Mouse (Mus musculus): ENCODE results near the gene Fgfr2. TPM values are rescaled to one million over a fixed set of nuclear protein-coding genes. Genes with fewer than 3 reads are reported as not detected.

Gene Fgfr2
- total RNA-seq, 4 experiments from 2014 or later: 1.1 to 1.9 (median 1.4) TPM

DNA sequence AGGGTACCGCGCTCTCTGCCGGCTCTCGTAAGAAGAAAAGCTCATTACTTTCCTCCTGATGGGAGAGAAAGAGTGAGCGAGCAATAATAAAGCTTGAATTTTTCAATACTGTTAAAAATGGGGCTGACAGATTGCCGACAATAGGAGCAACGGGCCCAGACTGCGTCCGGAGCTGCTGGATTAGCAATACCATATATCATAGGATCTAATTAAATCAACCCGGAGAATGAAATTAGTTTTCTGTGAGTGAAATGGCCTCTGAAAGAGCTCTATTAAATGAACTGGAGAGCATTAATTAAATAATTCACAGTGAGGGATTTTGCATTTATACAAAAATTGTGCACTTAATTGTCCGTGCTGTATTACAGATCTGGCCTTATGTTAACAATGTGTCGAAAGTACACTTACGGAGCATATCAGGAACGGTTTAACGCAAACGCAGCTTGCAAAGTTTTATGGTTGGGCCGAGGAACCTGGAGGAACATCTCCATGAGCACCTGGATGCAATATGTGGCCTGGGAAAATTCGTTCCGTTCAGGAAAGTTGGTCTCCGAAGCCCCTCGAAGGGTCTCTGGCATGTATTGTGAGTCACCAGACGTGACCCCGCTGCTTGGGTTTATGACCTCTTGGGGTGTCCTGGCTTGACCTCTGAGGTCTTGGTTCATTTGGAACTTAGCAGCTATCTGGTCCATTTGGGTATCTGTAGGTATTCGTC is 1344.7 kb downstream of the Fgfr2 start:
- no peak for DNase-seq (ENCODE audit: low spot score)

DNA sequence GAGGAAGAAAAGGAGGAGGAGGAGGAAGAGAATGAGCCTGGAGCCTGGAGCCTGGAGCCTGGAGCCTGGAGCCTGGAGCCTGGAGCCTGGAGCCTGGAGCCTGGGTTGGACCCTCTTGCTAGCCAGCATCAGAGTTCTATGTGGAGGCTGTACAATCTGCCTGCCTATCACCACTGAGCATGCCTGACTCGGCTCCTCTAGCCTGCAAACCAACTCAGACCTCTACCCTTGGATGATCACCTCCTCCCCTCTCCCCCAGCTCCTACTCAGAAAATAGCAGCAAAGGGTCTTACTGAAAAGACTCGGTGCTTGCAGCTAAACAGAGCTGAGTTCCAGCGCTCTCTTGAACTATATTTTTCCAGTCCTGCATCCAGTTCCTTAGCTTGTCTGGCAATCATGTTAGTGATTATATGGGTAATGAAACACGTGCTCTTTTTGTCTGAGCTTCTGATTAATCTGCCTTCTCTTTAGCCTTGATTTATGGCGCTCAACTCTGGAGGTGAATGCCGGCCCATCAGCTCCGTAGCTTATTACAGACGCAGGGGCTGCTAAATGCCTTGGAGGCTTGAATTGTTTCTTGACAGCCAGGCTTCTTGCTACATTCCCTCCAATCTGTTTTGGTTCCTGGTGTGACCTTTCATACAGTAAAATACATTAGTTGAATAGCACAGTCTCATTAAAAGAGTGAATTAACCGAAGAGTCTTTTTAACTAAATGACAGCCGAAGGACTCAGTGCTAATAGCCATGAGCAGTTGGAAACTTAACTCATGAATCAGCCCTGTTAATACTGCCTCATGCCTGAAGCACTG is 1345.5 kb downstream of the Fgfr2 start:
- DNase-seq (ENCODE audit: low spot score): no peak

DNA sequence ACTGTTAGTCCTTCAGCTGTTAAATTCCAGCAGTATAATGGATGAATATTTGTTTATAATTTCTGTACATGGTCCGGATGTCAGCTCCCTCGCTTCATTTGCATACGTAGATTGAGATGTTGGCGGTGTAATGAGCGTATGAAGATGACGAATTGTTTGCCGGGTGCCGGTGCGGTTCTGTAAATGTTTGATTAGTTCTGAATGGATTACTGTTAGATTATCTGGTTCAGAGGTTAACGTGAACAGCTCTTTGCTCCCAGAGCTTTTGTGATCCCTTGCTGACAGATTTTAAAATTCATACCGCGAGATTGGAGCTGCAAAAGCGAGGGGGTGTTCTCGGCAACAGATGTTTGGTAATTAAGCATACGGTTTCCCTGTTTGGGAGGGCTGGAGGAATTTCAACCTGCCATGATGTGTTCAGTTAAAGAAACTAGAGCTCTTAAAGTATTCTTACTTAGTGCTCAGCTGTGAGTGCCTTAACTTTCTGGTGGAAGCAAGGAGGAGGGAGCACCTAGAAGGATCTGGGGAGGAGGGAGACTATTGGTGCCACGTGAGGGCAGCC is 1346.9 kb downstream of the Fgfr2 start:
- no peak for DNase-seq (ENCODE audit: low spot score)

DNA sequence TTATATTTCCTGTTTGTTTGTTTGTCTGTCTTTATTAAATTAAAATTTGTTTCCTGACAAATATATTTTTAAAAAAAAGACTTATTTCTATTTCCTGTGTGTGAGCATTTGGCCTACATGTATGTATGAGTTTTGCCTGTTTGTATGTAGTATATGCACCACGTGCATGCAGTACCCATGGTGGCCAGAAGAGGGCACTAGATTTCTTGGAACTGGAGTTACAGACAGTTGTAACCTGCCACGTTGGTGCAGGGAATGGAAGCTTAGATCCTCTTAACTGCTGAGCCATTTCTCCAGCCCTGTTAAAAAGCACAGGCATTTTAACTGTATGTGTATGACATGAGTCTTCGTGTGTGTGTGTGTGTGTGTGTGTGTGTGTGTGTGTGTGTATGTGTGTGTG is 1365.2 kb downstream of the Fgfr2 start:
- no peak for DNase-seq (ENCODE audit: low spot score)

DNA sequence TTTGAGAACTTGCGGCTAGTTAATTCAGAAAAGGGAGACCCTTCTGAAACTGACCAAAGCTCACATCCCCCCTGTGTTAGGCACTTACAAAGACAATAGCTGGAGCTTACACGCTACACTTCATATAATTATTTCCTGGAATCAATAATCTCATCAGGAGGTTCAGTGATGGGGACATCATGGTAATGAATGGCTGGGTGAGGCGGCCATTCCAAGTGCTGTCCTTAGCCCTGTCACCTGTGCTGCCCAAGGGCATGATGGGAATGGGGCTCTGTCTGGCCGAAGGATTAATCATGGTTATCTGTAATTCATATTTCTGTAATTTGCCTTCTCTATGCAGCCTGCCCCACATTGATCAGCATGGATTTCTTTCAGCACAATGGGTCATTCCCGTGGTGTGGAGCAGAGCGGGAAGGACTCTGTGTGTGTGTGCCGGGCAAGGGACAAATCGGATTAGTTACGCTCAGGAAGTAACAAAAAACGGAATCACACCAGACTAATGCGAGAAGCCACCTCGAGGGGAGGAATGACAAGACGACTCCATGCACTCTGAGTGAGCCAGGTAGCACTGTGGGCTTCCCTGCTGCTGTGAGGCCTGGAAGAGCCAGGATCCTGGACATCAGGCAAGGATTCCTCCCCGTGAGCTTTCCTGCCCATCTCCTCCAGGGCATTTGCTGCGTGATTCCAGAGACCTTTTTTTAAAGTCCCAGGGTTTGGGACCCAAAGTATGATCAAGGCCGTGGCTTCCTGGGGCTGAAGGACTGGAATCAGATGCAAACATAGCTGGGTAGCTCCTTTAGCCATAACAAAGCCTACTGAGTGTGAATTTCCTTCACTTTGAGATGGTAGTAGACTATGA is 1375.8 kb downstream of the Fgfr2 start:
- DNase-seq (ENCODE audit: low spot score): no peak

DNA sequence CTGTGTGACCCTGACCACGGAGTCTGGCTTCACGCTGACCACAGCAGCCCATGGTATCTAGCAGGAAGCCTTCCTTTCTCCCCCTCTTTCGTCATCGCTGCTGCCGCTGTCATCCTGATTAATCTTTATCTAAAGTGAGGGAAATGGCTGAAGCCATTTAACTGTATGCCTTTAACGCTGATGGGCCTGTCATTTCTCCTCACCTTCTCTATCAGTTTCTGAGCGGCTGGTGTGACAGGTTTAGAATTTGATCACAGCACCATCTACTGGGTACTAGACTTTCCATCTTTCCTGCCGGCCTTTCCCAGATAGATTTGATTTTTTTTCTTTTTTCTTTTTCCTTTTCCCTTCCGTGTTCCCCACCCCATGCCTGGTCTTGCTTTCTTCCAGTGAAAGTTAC is 1376.4 kb downstream of the Fgfr2 start:
- DNase-seq (ENCODE audit: low spot score): no peak

DNA sequence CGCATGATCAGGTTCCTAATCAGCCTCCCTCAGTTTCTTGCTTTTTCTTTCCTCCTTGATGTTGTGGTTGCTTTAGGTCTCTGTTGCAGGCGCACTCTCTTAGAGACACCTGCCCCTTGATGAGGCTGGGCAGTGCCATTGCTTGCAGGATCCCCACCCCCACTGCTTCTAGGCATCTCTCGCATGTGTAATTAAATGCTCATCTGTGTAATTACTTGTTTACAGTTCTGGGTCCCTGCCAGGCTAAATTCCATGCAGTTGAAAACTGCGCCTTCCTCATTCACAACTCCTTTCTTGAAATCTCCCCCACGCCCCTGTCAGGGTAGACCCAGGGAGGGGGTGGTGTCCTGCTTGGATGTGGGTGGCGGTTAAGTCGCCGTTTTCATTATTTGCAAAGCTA is 1380.0 kb downstream of the Fgfr2 start:
- no peak for DNase-seq (ENCODE audit: low spot score)

DNA sequence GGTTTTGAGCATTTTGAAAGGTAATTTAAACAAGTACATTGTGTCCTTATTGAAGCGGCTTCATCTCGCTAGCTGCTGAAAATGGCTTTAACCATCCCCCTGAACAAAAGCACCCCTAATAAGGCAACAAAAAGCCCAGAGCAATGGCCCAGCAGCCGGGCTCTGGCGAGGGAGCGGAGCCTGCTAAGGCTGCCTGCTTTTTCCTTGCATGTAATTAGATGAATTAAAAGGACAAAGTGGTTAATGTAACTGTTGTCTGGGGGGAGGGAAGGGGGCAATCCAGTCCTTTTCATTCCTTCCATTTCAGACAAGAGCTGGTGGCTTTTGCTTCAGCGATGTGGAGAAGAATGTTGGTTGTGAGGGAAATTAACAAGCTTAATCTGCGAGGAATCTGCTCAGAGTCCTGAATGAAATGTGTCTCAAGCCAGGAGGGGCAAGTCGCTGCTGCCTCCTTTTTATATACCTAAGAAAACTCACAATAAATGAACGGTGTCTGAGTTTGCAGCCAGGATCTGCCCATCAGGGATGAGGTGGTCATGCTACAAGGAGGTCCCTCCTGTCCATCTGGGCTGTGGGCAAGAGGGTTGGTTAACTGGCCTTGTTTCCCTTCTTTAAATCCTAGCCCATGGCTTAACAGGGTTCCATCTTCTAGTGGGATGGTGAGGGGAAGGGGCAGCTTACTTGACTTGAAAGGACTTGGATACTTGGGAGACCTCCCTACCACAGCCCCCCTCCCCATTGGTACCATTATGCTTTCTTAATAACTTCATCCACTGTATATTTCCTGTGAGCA is 1400.2 kb downstream of the Fgfr2 start:
- no peak for DNase-seq (ENCODE audit: low spot score)

DNA sequence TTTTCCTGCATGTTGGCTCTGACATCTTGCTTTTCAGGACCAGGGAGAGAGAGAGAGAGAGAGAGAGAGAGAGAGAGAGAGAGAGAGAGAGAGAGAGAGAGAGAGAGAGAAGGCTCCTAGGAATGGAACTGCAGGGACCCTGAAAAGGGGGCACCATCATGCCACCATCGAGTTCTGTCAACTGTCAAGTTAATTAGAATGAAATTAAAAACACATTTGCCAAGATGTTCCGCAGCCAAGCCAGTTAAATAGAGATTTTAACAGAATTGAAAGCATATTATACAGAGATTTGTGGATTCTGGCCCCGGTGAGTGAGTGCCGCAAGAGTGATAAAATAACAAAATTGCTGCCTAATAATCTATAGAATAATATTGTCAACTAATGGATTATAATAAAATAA is 1400.8 kb downstream of the Fgfr2 start:
- DNase-seq (ENCODE audit: low spot score): no peak

DNA sequence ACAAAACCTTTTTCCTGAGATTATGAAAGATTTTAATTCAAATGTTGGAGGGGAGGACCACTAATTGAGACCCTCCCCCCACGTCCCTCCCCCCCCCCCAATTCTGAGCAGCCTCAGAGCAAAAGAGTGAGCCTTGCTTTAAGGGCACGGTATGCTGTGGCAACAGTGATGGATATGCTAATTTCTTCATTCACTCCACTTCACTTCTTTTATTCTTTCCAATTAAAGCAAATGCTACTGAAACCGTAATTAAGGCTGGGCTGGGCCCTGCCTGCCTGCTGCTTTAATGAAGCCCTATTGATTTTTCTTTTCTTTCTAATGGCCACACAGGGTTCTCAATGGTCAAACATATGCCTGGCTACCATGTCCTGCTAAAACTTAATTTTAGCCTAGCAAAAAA is 1404.9 kb downstream of the Fgfr2 start:
- no peak for DNase-seq (ENCODE audit: low spot score)

DNA sequence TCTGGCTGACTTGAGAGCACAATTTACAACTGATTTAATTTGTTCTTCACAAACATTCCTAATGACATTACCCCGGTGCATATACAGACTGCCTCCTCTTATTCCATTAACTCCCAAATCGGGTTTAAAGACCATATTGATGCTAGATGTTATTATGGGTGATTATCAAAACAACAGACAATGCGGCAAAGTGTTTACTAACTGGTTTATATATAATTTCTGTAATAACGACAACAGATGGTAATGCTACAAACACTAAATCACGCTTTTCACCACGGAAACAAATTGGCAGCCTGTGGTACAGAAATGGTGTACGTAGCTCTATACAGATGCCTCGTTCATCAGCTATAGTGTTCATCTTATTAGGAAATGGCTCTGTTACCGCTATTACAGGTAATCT is 1410.1 kb downstream of the Fgfr2 start:
- DNase-seq (ENCODE audit: low spot score): no peak

DNA sequence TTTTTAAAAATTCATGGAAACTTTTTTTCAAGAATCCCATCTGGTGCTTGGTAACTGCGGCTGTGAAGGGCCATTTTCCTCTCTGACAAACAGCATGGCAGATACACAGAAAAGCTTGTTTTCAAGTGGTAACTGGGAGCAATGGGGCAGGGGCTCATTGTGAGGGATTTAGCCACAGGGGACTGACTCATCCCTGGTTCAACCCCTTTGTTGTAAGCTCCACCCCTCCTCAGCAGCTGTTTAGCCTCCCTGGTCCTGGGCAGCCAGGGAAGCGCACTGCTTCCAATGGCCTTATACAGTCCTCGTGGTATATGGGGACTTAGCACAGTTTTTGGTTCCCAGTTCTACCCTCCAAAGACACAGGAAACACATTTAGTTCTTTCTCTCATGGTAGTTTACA is 1426.3 kb downstream of the Fgfr2 start:
- DNase-seq (ENCODE audit: low spot score): no peak

DNA sequence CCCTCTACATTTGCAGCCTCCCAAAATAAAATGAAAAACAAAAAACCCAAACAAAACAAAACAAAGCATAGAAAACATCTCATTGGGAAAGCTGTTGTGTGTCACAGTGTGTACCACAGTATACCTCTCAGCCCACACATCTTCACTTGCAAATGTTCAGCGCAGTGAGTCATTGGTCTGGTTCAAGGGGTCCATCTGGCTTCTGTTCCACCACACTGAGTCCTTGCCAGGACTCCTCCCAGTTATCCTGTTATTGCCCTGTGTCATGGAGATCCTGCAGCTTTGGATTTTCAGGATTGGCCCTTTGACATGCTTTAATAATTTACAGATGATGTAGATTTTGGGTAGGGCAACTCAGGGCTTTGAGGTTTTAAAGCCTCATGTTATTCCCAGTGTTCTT is 1435.8 kb downstream of the Fgfr2 start:
- DNase-seq (ENCODE audit: low spot score): no peak

DNA sequence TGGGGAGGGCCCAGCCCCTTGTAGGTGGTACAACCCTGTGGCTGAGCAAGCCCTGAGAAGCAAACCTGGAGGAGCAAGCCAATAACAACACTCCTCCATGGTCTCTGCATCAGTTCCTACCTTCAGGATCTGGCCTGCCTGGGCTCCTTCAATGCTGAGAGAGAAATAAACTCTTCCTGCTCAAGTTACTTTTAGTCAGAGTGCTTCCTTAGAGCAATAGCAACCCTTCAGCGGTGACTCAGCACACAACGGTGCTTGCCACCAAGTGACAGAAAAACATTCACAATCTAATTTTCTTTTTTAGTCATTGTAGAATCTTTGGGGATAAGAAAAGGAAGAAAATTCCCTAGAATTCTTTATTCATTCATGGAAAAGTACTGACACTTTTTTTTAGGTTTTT is 1446.0 kb downstream of the Fgfr2 start:
- no peak for DNase-seq (ENCODE audit: low spot score)

DNA sequence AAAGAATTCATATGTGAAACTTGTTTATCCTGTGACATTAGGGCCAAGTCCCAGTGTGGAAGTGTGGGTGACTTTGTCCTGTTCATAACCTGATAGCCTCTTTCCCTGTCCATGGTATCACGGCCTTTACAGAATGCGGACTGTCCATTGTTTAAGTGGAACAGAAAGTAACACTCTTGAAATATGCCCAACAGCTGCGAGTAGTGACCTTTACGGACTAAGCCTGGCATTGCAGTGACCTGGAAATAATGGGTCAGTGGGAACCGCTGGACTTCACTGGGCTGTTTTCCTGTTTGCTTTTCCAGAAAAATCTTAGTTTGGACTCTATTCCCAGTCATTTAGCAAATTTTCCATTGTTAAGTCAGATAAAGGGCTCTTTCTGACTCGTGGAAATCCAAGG is 1452.6 kb downstream of the Fgfr2 start:
- no peak for DNase-seq (ENCODE audit: low spot score)

DNA sequence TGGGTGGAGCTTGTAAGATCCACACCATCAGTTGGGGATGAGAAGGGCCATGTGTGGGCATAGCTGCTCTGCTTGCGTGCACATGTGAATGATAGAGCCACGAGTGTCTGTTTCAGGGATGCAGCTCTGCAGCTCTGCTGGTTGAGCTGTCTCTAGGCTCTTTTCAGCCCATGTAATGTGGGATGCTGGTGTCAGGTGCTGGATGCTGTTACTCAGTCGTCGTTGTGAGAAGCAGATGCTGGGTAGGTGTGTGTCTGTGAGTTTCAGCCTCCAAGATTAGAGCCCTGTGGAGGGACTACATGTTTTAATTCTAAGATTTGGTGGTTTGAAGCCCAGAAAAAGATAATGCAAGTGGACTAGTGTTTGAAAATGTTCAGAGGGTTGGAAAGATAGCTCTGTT is 1453.8 kb downstream of the Fgfr2 start:
- no peak for DNase-seq (ENCODE audit: low spot score)

DNA sequence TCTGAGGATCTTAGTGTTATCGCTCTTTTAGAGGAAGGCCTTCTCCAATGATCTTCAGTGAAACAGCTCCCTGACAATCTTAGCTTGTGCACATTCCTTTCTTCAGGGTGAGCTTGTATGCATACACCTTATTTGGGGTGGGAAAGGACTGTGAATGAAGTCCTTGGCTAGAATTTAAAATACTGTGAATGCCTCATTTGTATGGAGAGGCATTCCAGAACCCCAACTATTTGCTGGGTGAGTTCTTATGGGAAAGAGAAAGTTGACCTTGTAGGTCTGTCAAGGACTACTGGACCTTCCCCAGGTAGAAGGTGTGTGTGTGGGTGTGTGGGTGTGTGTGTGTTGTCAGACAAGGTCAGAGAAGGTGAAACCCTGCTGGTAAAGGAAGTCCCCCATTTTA is 1462.4 kb downstream of the Fgfr2 start:
- no peak for DNase-seq (ENCODE audit: low spot score)

DNA sequence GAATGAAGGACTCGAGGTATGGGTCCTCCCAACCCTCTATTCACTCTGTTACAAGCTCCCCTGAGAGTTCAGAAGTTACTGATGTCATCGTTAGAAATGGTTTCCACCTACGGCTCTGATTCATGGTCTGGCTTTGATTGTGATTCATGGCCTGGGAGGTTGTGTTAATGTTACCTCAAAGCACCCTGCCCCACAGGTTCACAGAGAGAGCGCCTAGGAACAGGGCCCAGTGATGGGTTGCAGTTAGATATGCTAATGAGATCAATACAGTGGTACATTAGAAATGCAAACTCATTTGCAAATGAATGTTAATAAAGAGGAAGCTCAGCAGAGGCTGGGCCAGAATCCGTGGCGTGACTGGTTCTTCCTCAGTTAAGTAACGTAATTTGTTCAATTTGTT is 1467.1 kb downstream of the Fgfr2 start:
- no peak for DNase-seq (ENCODE audit: low spot score)

DNA sequence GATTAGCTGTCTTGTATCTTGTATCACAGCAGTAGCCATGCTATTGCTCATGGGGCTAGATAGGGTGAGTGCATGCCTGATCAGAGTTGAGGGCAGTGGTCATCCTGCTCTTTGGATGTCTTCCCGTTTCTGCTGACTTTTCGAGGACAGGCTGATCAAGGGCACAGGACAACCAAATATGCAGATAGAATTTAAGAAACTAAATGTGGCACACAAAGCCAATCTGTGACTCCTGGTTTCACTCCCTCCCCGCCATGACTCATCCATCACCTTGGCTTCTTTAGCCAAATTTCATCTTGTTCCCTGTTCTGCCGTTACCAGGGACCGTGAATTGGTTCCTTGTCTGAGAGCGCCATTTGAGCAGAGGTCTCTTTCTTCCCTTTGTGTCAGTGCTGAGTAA is 1469.7 kb downstream of the Fgfr2 start:
- DNase-seq (ENCODE audit: low spot score): no peak

DNA sequence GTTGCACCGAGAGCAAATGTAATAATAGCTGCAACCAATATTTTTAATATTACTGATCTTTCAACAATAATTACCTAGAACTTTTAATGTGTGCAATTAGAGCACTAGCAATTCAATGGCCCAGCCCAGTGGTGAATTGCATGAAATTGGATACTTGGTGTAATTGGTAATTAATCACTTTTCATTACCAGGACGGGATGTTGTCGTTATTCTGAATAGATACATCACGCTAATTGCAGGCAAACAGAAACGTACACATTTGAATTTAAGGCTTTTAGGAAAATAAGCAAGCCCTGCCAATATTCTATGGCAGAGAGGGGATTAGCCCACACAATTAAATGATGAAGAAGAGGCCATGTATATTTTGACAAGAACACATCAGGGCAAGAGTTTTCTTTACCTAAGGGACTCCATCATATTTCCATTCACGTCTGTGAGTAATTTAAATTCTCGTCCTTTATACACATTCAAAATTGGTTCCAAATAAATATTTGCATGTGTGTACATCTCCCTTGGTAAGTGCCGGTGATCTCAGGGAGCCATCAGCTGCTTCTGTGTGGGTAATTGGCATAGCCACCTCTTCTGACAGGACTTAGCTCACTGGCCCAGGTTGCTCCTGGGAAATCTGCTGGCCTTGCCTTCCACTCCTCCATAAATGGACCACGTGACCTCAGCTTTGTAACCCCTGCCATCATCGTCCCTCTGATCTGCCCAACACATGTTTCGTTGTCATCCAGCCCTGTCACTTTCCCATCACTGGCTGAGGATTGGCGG is 1471.0 kb downstream of the Fgfr2 start:
- no peak for DNase-seq (ENCODE audit: low spot score)

DNA sequence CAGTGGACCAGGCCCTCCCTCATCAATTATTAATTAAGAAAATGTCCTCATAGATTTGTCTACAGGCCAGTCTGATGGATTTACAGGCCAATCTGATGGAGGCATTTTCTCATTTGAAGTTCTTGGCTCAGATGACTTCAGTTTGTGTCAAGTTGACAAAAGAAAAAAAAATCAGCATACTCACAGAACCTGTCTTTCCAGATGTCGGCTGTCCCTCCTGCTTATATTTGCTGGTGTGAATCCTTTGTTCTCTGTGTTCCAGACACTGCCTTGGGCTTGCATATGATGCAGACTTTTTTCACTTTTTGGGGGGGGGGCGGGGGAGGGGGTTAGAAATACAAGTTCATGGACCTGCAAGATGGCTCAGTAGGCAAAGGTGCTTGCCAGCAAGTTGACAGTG is 1472.9 kb downstream of the Fgfr2 start:
- no peak for DNase-seq (ENCODE audit: low spot score)
